Mouse (Mus musculus): ENCODE measurements around the gene Rasl11a. TPM values are rescaled to one million over a fixed set of nuclear protein-coding genes. Genes with fewer than 3 reads are reported as not detected.

Gene Rasl11a
- polyA plus RNA-seq, 1 experiment from 2014 or later: 138 TPM

DNA sequence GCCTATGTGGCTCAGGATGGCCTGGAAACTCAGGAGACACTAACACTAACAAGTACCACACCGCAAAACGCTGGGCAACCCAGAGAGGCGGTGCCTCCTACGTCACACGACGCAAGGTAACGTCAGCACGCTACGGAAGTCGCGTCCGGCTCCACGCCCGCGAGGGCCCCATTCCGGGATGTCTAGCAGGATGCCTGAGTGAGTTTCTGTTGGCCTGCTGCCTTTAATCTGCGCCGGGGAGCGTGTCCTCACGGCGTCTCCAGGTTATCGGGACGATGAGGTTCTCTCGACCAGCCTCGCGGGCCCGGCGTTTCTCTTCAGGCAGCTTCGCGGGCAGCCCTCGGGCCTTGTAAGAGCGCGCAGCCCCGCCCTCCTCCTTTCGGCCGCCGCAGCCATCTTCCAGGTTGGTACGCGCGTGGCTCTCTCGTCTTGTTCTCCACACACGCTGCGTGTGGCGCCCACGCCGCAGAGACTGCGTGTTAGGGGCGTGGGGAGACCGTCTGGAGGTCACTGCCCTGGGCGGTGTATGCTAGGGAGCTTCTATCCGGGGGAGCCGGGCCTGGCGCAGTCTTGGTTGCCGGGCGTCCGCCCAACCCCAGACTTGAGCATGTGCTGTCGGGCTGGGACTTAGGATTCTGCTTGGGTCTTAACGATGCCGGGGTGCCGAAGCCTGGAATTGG lies 12.0 kb upstream of the Rasl11a start, which contains the start of gene Rpl21:
Gene Rpl21, plus strand, starts transcription at position 122 of the 680 bp plus-strand sequence.
- Histone ChIP-seq H3K9me3 (ENCODE audit: low read length) (no peaks in the 10 kb centered on the region), H3K36me3 (ENCODE audit: insufficient read depth, low read length) (peaks cover 27% of the 10 kb centered on the region; the same call in 1 of the 2 replicates), H3K4me3 (ENCODE audit: low read depth, low read length) (peak within 1 kb of the TSS; percentile 73), H3K27me3 (replicated peaks; ENCODE audit: insufficient read depth, low read length) (no peaks in the 10 kb centered on the region), H3K27ac (ENCODE audit: low read length) (peak within 1 kb of the TSS; percentile 77), H3K9ac (replicated peaks; ENCODE audit: low read depth) (peak within 1 kb of the TSS; percentile 84), H3K4me1 (ENCODE audit: insufficient read depth, low read depth, low read length) (peaks cover 4% of the 10 kb centered on the region; the same call in 1 of the 2 replicates), H3K4me2 (replicated peaks; ENCODE audit: low read depth, low read length) (peak within 1 kb of the TSS; percentile 79)
- TF ChIP-seq EP300 (IDR thresholded peaks at IDR 0.05) (peak; percentile 93), CTCF (IDR thresholded peaks at IDR 0.05) (no peak)
- ATAC-seq: peak; percentile 98
- DNase-seq (ENCODE audit: low spot score): peak; percentile 96
- WGBS: under 1% methylated on average over 60 of the region's 60 CpGs

DNA sequence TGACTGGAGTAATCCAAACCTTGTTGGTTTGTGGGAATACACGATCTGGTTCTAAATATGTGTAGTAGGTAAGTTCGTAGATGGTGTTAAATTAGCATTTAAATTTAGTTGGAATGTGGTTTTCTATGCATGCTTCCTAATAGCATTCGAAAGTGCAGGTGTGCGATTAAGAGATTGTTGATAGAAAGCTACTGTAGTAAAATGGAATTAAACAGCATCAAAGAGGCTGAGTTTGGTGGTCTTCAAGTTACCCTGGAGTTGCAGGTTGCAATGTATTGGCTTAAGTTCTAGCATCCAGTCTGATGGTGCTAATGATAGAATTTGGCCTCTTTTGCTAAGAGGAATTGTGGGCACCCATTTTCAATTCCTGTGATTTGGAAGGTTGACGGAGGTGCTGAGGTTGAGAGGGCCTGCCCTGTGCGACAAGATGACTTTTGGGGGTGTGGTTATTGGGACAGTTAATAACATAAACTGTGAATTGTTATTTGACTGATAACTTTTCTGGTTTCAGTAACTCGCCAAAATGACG lies 11.1 kb upstream of the Rasl11a start:
- Histone ChIP-seq H3K4me2 (replicated peaks; ENCODE audit: low read depth, low read length) (peak overlapping the region; percentile 79), H3K36me3 (ENCODE audit: insufficient read depth, low read length) (peaks cover 30% of the 10 kb centered on the region; the same call in 1 of the 2 replicates), H3K9ac (replicated peaks; ENCODE audit: low read depth) (peak overlapping the region; percentile 84), H3K27me3 (replicated peaks; ENCODE audit: insufficient read depth, low read length) (no peaks in the 10 kb centered on the region), H3K4me3 (ENCODE audit: low read depth, low read length) (peak overlapping the region; percentile 73), H3K27ac (ENCODE audit: low read length) (peak overlapping the region; percentile 77; the same call in 1 of the 2 replicates), H3K9me3 (ENCODE audit: low read length) (no peaks in the 10 kb centered on the region), H3K4me1 (ENCODE audit: insufficient read depth, low read depth, low read length) (peaks cover 4% of the 10 kb centered on the region; the same call in 1 of the 2 replicates)
- ATAC-seq (no peak), DNase-seq (ENCODE audit: low spot score) (no peak)
- TF ChIP-seq EP300 (IDR thresholded peaks at IDR 0.05) (no peak), CTCF (IDR thresholded peaks at IDR 0.05) (no peak)
- 6% methylated on average over 8 of the region's 8 CpGs for WGBS

DNA sequence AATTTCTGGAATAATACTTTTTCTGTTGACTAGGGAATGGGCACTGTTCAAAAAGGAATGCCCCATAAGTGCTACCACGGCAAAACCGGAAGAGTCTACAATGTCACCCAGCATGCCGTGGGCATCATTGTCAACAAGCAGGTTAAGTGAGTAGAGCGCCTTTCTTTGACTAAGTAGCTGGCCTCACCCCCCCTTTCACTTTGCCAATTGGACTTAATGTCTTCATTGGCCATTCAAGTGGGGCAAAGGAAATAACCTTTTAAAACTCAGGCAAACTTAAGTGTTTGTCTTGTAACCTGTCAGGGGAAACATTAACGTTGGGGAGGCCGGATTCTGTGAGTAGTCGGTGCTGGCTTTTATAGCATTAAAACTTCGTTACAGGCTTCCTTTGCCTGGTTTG lies 9.9 kb upstream of the Rasl11a start:
- H3K9ac ChIP-seq (replicated peaks; ENCODE audit: low read depth): no peak overlapping the region
- ATAC-seq (no peak), DNase-seq (ENCODE audit: low spot score) (peak; percentile 45)
- peaks cover 30% of the 10 kb centered on the region; the same call in 1 of the 2 replicates for H3K36me3 ChIP-seq (ENCODE audit: insufficient read depth, low read length)
- WGBS: 41% methylated on average over 8 of the region's 8 CpGs
- H3K27ac ChIP-seq (ENCODE audit: low read length): no peak overlapping the region
- H3K4me3 ChIP-seq (ENCODE audit: low read depth, low read length): no peak overlapping the region
- no peak overlapping the region for H3K4me2 ChIP-seq (replicated peaks; ENCODE audit: low read depth, low read length)
- TF ChIP-seq CTCF (IDR thresholded peaks at IDR 0.05): no peak
- TF ChIP-seq EP300 (IDR thresholded peaks at IDR 0.05): no peak
- peaks cover 4% of the 10 kb centered on the region; the same call in 1 of the 2 replicates for H3K4me1 ChIP-seq (ENCODE audit: insufficient read depth, low read depth, low read length)
- H3K27me3 ChIP-seq (replicated peaks; ENCODE audit: insufficient read depth, low read length): no peaks in the 10 kb centered on the region
- no peaks in the 10 kb centered on the region for H3K9me3 ChIP-seq (ENCODE audit: low read length)

DNA sequence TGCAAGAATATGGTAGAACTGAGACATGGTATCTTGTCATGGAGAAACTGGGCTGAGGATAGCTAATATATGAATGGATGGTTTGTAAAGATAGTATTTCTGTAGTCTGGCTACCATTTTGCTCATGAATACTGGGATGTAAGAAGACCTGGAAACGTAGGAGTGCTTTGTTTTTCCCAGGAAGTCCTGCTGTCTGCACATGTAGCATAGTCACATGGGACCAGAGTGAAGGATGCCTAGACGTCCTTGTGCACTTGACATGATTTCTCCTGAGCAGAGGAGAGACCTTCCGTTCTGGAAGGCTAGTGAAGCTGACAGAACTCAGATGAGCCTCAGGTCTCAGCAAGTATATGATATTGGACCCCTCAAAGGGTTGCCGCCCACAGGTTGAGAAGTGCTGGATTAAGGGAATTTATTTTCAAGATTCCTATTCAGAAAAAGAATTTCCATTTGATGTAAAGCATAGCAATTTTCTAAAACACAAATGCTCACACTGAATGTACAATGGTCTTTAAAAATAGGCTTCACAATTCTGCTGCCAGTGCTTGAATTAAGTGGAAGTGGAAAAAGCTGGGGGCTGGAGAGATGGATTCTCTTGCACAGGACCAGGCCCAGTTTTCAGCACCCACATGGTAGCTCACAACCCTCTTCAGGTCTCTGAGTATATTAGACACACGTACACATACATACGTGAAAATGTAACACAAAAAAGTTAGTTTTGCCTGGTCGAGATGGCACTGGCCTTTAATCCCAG lies 6.7 kb upstream of the Rasl11a start:
- no peak for ATAC-seq

DNA sequence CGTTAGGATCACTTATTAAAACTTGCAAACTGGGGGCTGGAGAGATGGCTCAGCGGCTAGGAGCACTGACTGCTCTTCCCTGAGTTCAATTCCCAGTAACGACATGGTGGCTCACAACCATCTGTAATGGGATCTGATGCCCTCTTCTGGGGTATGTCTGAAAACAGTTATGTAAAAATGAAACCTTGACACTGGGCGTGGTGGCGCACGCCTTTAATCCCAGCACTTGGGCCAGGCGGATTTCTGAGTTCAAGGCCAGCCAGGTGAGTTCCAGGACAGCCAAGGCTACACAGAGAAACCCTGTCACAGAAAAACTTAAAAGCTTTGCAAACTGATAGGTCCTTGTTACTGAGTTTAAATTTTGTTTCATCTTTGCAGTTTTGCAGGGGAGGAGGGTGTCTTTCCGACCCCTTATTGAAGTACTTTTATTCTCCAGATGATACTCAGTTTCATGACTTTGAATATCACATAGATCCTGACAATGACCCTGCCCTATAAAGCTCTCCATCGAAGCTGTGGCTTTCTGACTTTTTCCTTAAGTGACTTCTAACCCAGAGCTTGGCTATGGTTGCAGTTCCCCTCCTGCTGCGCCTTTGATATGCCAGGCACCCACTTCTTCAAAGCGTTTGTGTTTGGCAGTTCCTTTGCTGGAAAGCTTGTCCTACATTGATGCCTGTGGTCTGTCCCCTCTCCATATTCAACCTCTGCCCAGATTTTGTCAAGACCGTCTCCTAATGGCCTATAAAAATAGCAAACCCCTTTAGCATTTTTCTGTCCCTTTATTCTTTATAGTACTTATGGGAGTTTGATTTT lies 5.8 kb upstream of the Rasl11a start:
- Histone ChIP-seq H3K4me1 (ENCODE audit: insufficient read depth, low read depth, low read length) (no peaks in the 10 kb centered on the region; the same call in 1 of the 2 replicates), H3K9ac (replicated peaks; ENCODE audit: low read depth) (no peak overlapping the region), H3K4me2 (replicated peaks; ENCODE audit: low read depth, low read length) (no peak overlapping the region), H3K4me3 (ENCODE audit: low read depth, low read length) (no peak overlapping the region), H3K27me3 (replicated peaks; ENCODE audit: insufficient read depth, low read length) (no peaks in the 10 kb centered on the region), H3K9me3 (ENCODE audit: low read length) (no peaks in the 10 kb centered on the region), H3K36me3 (ENCODE audit: insufficient read depth, low read length) (peaks cover 30% of the 10 kb centered on the region; the same call in 1 of the 2 replicates), H3K27ac (ENCODE audit: low read length) (no peak overlapping the region)
- ATAC-seq: no peak
- no peak for DNase-seq (ENCODE audit: low spot score)
- TF ChIP-seq EP300 (IDR thresholded peaks at IDR 0.05) (no peak), CTCF (IDR thresholded peaks at IDR 0.05) (peak; percentile 15; the same call in 1 of the 2 replicates)
- 43% methylated on average over 12 of the region's 12 CpGs for WGBS

More for the DNA sequence above, 6.7 kb upstream of the Rasl11a start:
- Histone ChIP-seq H3K4me1 (ENCODE audit: insufficient read depth, low read depth, low read length) (peaks cover 4% of the 10 kb centered on the region; the same call in 1 of the 2 replicates), H3K9ac (replicated peaks; ENCODE audit: low read depth) (no peak overlapping the region), H3K36me3 (ENCODE audit: insufficient read depth, low read length) (peaks cover 30% of the 10 kb centered on the region; the same call in 1 of the 2 replicates), H3K4me3 (ENCODE audit: low read depth, low read length) (no peak overlapping the region), H3K4me2 (replicated peaks; ENCODE audit: low read depth, low read length) (no peak overlapping the region), H3K27me3 (replicated peaks; ENCODE audit: insufficient read depth, low read length) (no peaks in the 10 kb centered on the region), H3K27ac (ENCODE audit: low read length) (no peak overlapping the region), H3K9me3 (ENCODE audit: low read length) (no peaks in the 10 kb centered on the region)
- no peak for DNase-seq (ENCODE audit: low spot score)
- WGBS: 57% methylated on average over 7 of the region's 7 CpGs
- no peak for TF ChIP-seq CTCF (IDR thresholded peaks at IDR 0.05)
- TF ChIP-seq EP300 (IDR thresholded peaks at IDR 0.05): no peak

All from lung, postnatal 0 days (tissue).